Mouse (Mus musculus) kidney, embryonic 15.5 days (tissue): ENCODE measurements around the gene F2rl1. TPM values are rescaled to one million over a fixed set of nuclear protein-coding genes. Genes with fewer than 3 reads are reported as not detected.

ENCODE experiments used
- ATAC-seq: fragments of 200-750 bp; cut with Nextera tagmentation; replicated peaks from 2 replicates; pipeline ENCODE4 v1.8.0; 2017; ENCODE audit warnings: moderate TSS enrichment; ENCODE audit not compliant: low FRiP score
- H3K27ac ChIP-seq: fragments of 300-500 bp; sonication (generic); 2 replicates; pipeline ENCODE4 v1.5.1; 2015; ENCODE audit warnings: mild to moderate bottlenecking, inconsistent platforms
- H3K27me3 ChIP-seq: fragments of 300-500 bp; sonication (generic); 2 replicates; pipeline ENCODE4 v1.6.1; 2015; ENCODE audit warnings: inconsistent platforms
- H3K36me3 ChIP-seq: fragments of 300-500 bp; sonication (generic); 2 replicates; pipeline ENCODE4 v1.6.1; 2015; ENCODE audit warnings: inconsistent platforms
- H3K4me1 ChIP-seq: fragments of 300-500 bp; sonication (generic); 2 replicates; pipeline ENCODE4 v1.6.1; 2015; ENCODE audit warnings: inconsistent platforms
- H3K4me2 ChIP-seq: fragments of 300-500 bp; sonication (generic); 2 replicates; pipeline ENCODE4 v1.6.1; 2015; ENCODE audit warnings: moderate library complexity, mild to moderate bottlenecking, inconsistent platforms
- H3K4me3 ChIP-seq: fragments of 300-500 bp; sonication (generic); replicated peaks from 2 replicates; pipeline ENCODE4 v1.5.1; 2015; ENCODE audit warnings: mild to moderate bottlenecking, inconsistent platforms
- H3K9ac ChIP-seq: fragments of 300-500 bp; sonication (generic); 2 replicates; pipeline ENCODE4 v1.6.1; 2015; ENCODE audit warnings: mild to moderate bottlenecking, inconsistent platforms
- H3K9me3 ChIP-seq: fragments of 300-500 bp; sonication (generic); replicated peaks from 2 replicates; pipeline ENCODE4 v1.6.1; 2016; ENCODE audit warnings: inconsistent platforms
- WGBS: fragments of 180-500 bp; shearing (Covaris S2); methylation state at CpG from one replicate; pipeline ENCODE4 v1.1.7; 2015; ENCODE audit warnings: mixed read lengths; 5-methylcytosine and 5-hydroxymethylcytosine counted together
- polyA plus RNA-seq: library from polyadenylated mRNA; unstranded; fragments of >200 nt; fragmentation: Nextera tagmentation; extraction: Ambion mirVana; gene quantifications from 2 replicates; pipeline ENCODE4 v1.2.1, GENCODE M21; 2015

The F2rl1 gene
- polyA plus RNA-seq, 1 experiment from 2014 or later, result 7.8 TPM

GRCm38 (mm10) chr13:95531273-95532045 is 6.4 kb upstream of the F2rl1 start:
- peaks cover 37% of the 10 kb centered on the region for H3K4me1 ChIP-seq
- H3K9ac ChIP-seq, result no peak overlapping the region
- H3K9me3 ChIP-seq, result no peaks in the 10 kb centered on the region
- no peaks in the 10 kb centered on the region for H3K36me3 ChIP-seq
- no peak overlapping the region for H3K27ac ChIP-seq
- ATAC-seq, result no peak
- WGBS, result 31% methylated on average over 9 of the region's 9 CpGs
- no peak overlapping the region for H3K4me2 ChIP-seq
- H3K4me3 ChIP-seq, result no peak overlapping the region
- H3K27me3 ChIP-seq, result peaks cover 14% of the 10 kb centered on the region; the same call in 1 of the 2 replicates

- no peak for ATAC-seq
- Histone ChIP-seq H3K9ac (no peak overlapping the region), H3K9me3 (no peaks in the 10 kb centered on the region), H3K27me3 (peaks cover 37% of the 10 kb centered on the region), H3K4me2 (no peak overlapping the region), H3K27ac (no peak overlapping the region), H3K4me3 (no peak overlapping the region), H3K36me3 (no peaks in the 10 kb centered on the region), H3K4me1 (peaks cover 31% of the 10 kb centered on the region)
- WGBS, result 91% methylated on average over 2 of the region's 2 CpGs
These were observed 4.2 kb upstream of the F2rl1 start for GRCm38 (mm10) chr13:95529246-95529645.

- Histone ChIP-seq H3K4me2 (peak overlapping the region; percentile 94), H3K9me3 (no peaks in the 10 kb centered on the region), H3K27me3 (peaks cover 45% of the 10 kb centered on the region), H3K27ac (peak overlapping the region; percentile 14), H3K4me3 (peak overlapping the region; percentile 47), H3K9ac (peak overlapping the region; percentile 33), H3K36me3 (no peaks in the 10 kb centered on the region), H3K4me1 (peaks cover 22% of the 10 kb centered on the region)
- peak; percentile 15; the same call in 1 of the 2 replicates for ATAC-seq
- WGBS, result 1% methylated on average over 13 of the region's 13 CpGs
These were observed 678 bp downstream of the F2rl1 start for GRCm38 (mm10) chr13:95524424-95524673.

- Histone ChIP-seq H3K36me3 (no peaks in the 10 kb centered on the region), H3K4me1 (peaks cover 22% of the 10 kb centered on the region), H3K9ac (peak overlapping the region; percentile 33), H3K9me3 (no peaks in the 10 kb centered on the region), H3K27me3 (peaks cover 45% of the 10 kb centered on the region), H3K4me3 (peak overlapping the region; percentile 47), H3K4me2 (peak overlapping the region; percentile 94), H3K27ac (peak overlapping the region; percentile 14)
- ATAC-seq, result peak; percentile 23; the same call in 1 of the 2 replicates
- WGBS, result 3% methylated on average over 29 of the region's 29 CpGs
These were observed 1.2 kb downstream of the F2rl1 start for GRCm38 (mm10) chr13:95523659-95524423.

- H3K4me2 ChIP-seq, result no peak overlapping the region
- H3K4me3 ChIP-seq, result no peak overlapping the region
- H3K9ac ChIP-seq, result no peak overlapping the region
- peaks cover 22% of the 10 kb centered on the region for H3K4me1 ChIP-seq
- peaks cover 38% of the 10 kb centered on the region for H3K27me3 ChIP-seq
- WGBS, result 79% methylated on average over 10 of the region's 10 CpGs
- no peak for ATAC-seq
- H3K27ac ChIP-seq, result 0 out of 2 replicates have a peak overlapping the region, but pooled peaks have one; percentile 18
- H3K36me3 ChIP-seq, result no peaks in the 10 kb centered on the region
- no peaks in the 10 kb centered on the region for H3K9me3 ChIP-seq
These were observed 2.9 kb downstream of the F2rl1 start for GRCm38 (mm10) chr13:95522176-95522575.

- WGBS, result 77% methylated on average over 6 of the region's 6 CpGs
- ATAC-seq, result no peak
These were observed 4.0 kb downstream of the F2rl1 start for GRCm38 (mm10) chr13:95521029-95521428.

GRCm38 (mm10) chr13:95514756-95515155 is 10.3 kb downstream of the F2rl1 start:
- 61% methylated on average over 4 of the region's 4 CpGs for WGBS
- no peak for ATAC-seq
- H3K4me2 ChIP-seq, result no peak overlapping the region

More at GRCm38 (mm10) chr13:95521029-95521428, 4.0 kb downstream of the F2rl1 start:
- peaks cover 22% of the 10 kb centered on the region for H3K4me1 ChIP-seq
- H3K27ac ChIP-seq, result no peak overlapping the region
- H3K9ac ChIP-seq, result no peak overlapping the region
- no peaks in the 10 kb centered on the region for H3K9me3 ChIP-seq
- H3K36me3 ChIP-seq, result no peaks in the 10 kb centered on the region
- H3K4me2 ChIP-seq, result no peak overlapping the region
- H3K27me3 ChIP-seq, result peaks cover 27% of the 10 kb centered on the region
- no peak overlapping the region for H3K4me3 ChIP-seq

GRCm38 (mm10) chr13:95510054-95510453 is 15.0 kb downstream of the F2rl1 start:
- H3K4me3 ChIP-seq, result no peak overlapping the region
- no peaks in the 10 kb centered on the region for H3K27me3 ChIP-seq
- no peak overlapping the region for H3K27ac ChIP-seq
- H3K9ac ChIP-seq, result no peak overlapping the region
- no peaks in the 10 kb centered on the region for H3K9me3 ChIP-seq
- H3K4me1 ChIP-seq, result 0 out of 2 replicates have a peak, but pooled peaks cover 2% of the 10 kb centered on the region
- ATAC-seq, result no peak
- WGBS, result 92% methylated on average over 5 of the region's 5 CpGs
- no peak overlapping the region for H3K4me2 ChIP-seq
- peaks cover 7% of the 10 kb centered on the region for H3K36me3 ChIP-seq

More at GRCm38 (mm10) chr13:95514756-95515155, 10.3 kb downstream of the F2rl1 start:
- H3K4me1 ChIP-seq, result 0 out of 2 replicates have a peak, but pooled peaks cover 2% of the 10 kb centered on the region
- no peak overlapping the region for H3K4me3 ChIP-seq
- H3K27ac ChIP-seq, result no peak overlapping the region
- H3K27me3 ChIP-seq, result no peaks in the 10 kb centered on the region
- no peaks in the 10 kb centered on the region for H3K9me3 ChIP-seq
- peaks cover 7% of the 10 kb centered on the region for H3K36me3 ChIP-seq
- no peak overlapping the region for H3K9ac ChIP-seq

GRCm38 (mm10) chr13:95503279-95503917 is 21.6 kb downstream of the F2rl1 start:
- Histone ChIP-seq H3K4me2 (no peak overlapping the region), H3K27me3 (no peaks in the 10 kb centered on the region), H3K9me3 (no peaks in the 10 kb centered on the region), H3K27ac (no peak overlapping the region), H3K4me1 (no peaks in the 10 kb centered on the region), H3K36me3 (no peaks in the 10 kb centered on the region), H3K4me3 (no peak overlapping the region), H3K9ac (no peak overlapping the region)
- WGBS, result 54% methylated on average over 8 of the region's 8 CpGs
- ATAC-seq, result no peak

GRCm38 (mm10) chr13:95496601-95497000 is 28.4 kb downstream of the F2rl1 start:
- Histone ChIP-seq H3K36me3 (no peaks in the 10 kb centered on the region), H3K9me3 (no peaks in the 10 kb centered on the region), H3K4me1 (peaks cover 12% of the 10 kb centered on the region), H3K4me3 (no peak overlapping the region), H3K9ac (no peak overlapping the region), H3K27me3 (no peaks in the 10 kb centered on the region), H3K4me2 (no peak overlapping the region), H3K27ac (no peak overlapping the region)
- ATAC-seq, result no peak
- 88% methylated on average over 3 of the region's 3 CpGs for WGBS

GRCm38 (mm10) chr13:95494812-95495211 is 30.2 kb downstream of the F2rl1 start:
- 52% methylated on average over 8 of the region's 8 CpGs for WGBS
- H3K36me3 ChIP-seq, result no peaks in the 10 kb centered on the region
- no peaks in the 10 kb centered on the region for H3K27me3 ChIP-seq
- H3K4me2 ChIP-seq, result no peak overlapping the region
- ATAC-seq, result no peak
- H3K9ac ChIP-seq, result no peak overlapping the region
- H3K4me3 ChIP-seq, result no peak overlapping the region
- peaks cover 12% of the 10 kb centered on the region for H3K4me1 ChIP-seq
- H3K27ac ChIP-seq, result peak overlapping the region; percentile 47; the same call in 1 of the 2 replicates
- H3K9me3 ChIP-seq, result no peaks in the 10 kb centered on the region

- H3K4me2 ChIP-seq, result no peak overlapping the region
These were observed 31.7 kb downstream of the F2rl1 start for GRCm38 (mm10) chr13:95493296-95493695.

More at GRCm38 (mm10) chr13:95493296-95493695, 31.7 kb downstream of the F2rl1 start:
- H3K9me3 ChIP-seq, result no peaks in the 10 kb centered on the region
- H3K4me1 ChIP-seq, result peaks cover 12% of the 10 kb centered on the region
- 57% methylated on average over 5 of the region's 5 CpGs for WGBS
- no peaks in the 10 kb centered on the region for H3K27me3 ChIP-seq
- H3K4me3 ChIP-seq, result no peak overlapping the region
- H3K27ac ChIP-seq, result no peak overlapping the region
- no peak overlapping the region for H3K9ac ChIP-seq
- no peaks in the 10 kb centered on the region for H3K36me3 ChIP-seq
- no peak for ATAC-seq
